Mouse (Mus musculus): ENCODE measurements around the gene Shisal1. TPM values are rescaled to one million over a fixed set of nuclear protein-coding genes. Genes with fewer than 3 reads are reported as not detected.

Gene Shisal1
- total RNA-seq, 2 experiments from 2014 or later: 0.23 to 0.56 TPM

- TF ChIP-seq CTCF (IDR thresholded peaks at IDR 0.05): no peak
- intact Hi-C loops (cut with DNase I): loop anchor here (10.0 kb wide), 2 partner anchors 161 to 169 kb away; no protein-coding TSS in a partner anchor
- Histone ChIP-seq H3K27ac (no peak overlapping the region), H3K4me3 (peak overlapping the region; percentile 68)
- no peak for DNase-seq
These were observed 833 bp downstream of the Shisal1 start for GRCm38 (mm10) chr15:84445812-84446716.

GRCm38 (mm10) chr15:84444181-84444580, 2.7 kb downstream of the Shisal1 start:
- peak; percentile 30 for DNase-seq
- Histone ChIP-seq H3K27ac (no peak overlapping the region), H3K4me3 (peak overlapping the region; percentile 41)
- intact Hi-C loops (cut with DNase I): loop anchor here (10.0 kb wide), 2 partner anchors 159 to 171 kb away; no protein-coding TSS in a partner anchor
- TF ChIP-seq CTCF (IDR thresholded peaks at IDR 0.05): no peak

- H3K27ac ChIP-seq: no peak overlapping the region
- H3K4me3 ChIP-seq: peak overlapping the region; percentile 41; the same call in 1 of the 2 replicates
- no peak for TF ChIP-seq CTCF (IDR thresholded peaks at IDR 0.05)
- no peak for DNase-seq
- intact Hi-C loops (cut with DNase I): loop anchor here (10.0 kb wide), 2 partner anchors 159 to 171 kb away; no protein-coding TSS in a partner anchor
These were observed 3.3 kb downstream of the Shisal1 start for GRCm38 (mm10) chr15:84443631-84444030.

- H3K4me3 ChIP-seq: no peak overlapping the region
- intact Hi-C loops (cut with DNase I): loop anchor here (10.0 kb wide), 2 partner anchors 157 to 173 kb away; no protein-coding TSS in a partner anchor
- no peak for TF ChIP-seq CTCF (IDR thresholded peaks at IDR 0.05)
- no peak for DNase-seq
- no peak overlapping the region for H3K27ac ChIP-seq
These were observed 5.1 kb downstream of the Shisal1 start for GRCm38 (mm10) chr15:84441682-84442315.

- no peak for TF ChIP-seq CTCF (IDR thresholded peaks at IDR 0.05)
- intact Hi-C loops (cut with DNase I): loop anchor here (10.0 kb wide), 2 partner anchors 156 to 174 kb away; no protein-coding TSS in a partner anchor
- peak; percentile 58 for DNase-seq
These were observed 6.1 kb downstream of the Shisal1 start for GRCm38 (mm10) chr15:84440820-84441219.

GRCm38 (mm10) chr15:84433586-84434185, 13.2 kb downstream of the Shisal1 start:
- DNase-seq: no peak
- H3K4me3 ChIP-seq: no peak overlapping the region
- intact Hi-C loops (cut with DNase I): no loop called here
- TF ChIP-seq CTCF (IDR thresholded peaks at IDR 0.05): no peak
- no peak overlapping the region for H3K27ac ChIP-seq

More at GRCm38 (mm10) chr15:84440820-84441219, 6.1 kb downstream of the Shisal1 start:
- Histone ChIP-seq H3K4me3 (no peak overlapping the region), H3K27ac (no peak overlapping the region)

GRCm38 (mm10) chr15:84430482-84430881, 16.4 kb downstream of the Shisal1 start:
- DNase-seq: no peak
- TF ChIP-seq CTCF (IDR thresholded peaks at IDR 0.05): no peak
- Histone ChIP-seq H3K27ac (no peak overlapping the region), H3K4me3 (no peak overlapping the region)
- intact Hi-C loops (cut with DNase I): no loop called here

- intact Hi-C loops (cut with DNase I): no loop called here
- no peak overlapping the region for H3K27ac ChIP-seq
- no peak for TF ChIP-seq CTCF (IDR thresholded peaks at IDR 0.05)
- no peak for DNase-seq
- no peak overlapping the region for H3K4me3 ChIP-seq
These were observed 19.3 kb downstream of the Shisal1 start for GRCm38 (mm10) chr15:84427624-84428023.

- Histone ChIP-seq H3K27ac (no peak overlapping the region), H3K4me3 (no peak overlapping the region)
- no peak for TF ChIP-seq CTCF (IDR thresholded peaks at IDR 0.05)
- intact Hi-C loops (cut with DNase I): no loop called here
- no peak for DNase-seq
These were observed 21.2 kb downstream of the Shisal1 start for GRCm38 (mm10) chr15:84425733-84426132.

GRCm38 (mm10) chr15:84423781-84424180, 23.1 kb downstream of the Shisal1 start:
- no peak for DNase-seq
- no peak overlapping the region for H3K27ac ChIP-seq
- intact Hi-C loops (cut with DNase I): no loop called here
- no peak overlapping the region for H3K4me3 ChIP-seq
- TF ChIP-seq CTCF (IDR thresholded peaks at IDR 0.05): no peak

- DNase-seq: no peak
- no peak for TF ChIP-seq CTCF (IDR thresholded peaks at IDR 0.05)
- H3K4me3 ChIP-seq: no peak overlapping the region
- H3K27ac ChIP-seq: no peak overlapping the region
- intact Hi-C loops (cut with DNase I): no loop called here
These were observed 28.7 kb downstream of the Shisal1 start for GRCm38 (mm10) chr15:84418266-84418610.

GRCm38 (mm10) chr15:84417592-84418265, 29.2 kb downstream of the Shisal1 start:
- intact Hi-C loops (cut with DNase I): no loop called here
- Histone ChIP-seq H3K4me3 (no peak overlapping the region), H3K27ac (no peak overlapping the region)
- TF ChIP-seq CTCF (IDR thresholded peaks at IDR 0.05): no peak
- DNase-seq: no peak

Data from gastrocnemius, adult 2 months (tissue).